Mouse (Mus musculus) bone marrow macrophage, adult 2 months (primary cell): ENCODE measurements around the gene Gm20388. TPM values are rescaled to one million over a fixed set of nuclear protein-coding genes. Genes with fewer than 3 reads are reported as not detected.

ENCODE experiments used
- H3K27ac ChIP-seq: 2 replicates; pipeline ENCODE4 v1.5.1; 2012; ENCODE audit warnings: low read depth, low read length; ENCODE audit not compliant: insufficient read depth
- H3K4me1 ChIP-seq: 2 replicates; pipeline ENCODE4 v1.6.1; 2012; ENCODE audit warnings: low read length; ENCODE audit not compliant: control insufficient read depth, insufficient read depth
- H3K4me3 ChIP-seq: 2 replicates; pipeline ENCODE4 v1.5.1; 2012; ENCODE audit warnings: mild to moderate bottlenecking, low read length, moderate library complexity; ENCODE audit not compliant: insufficient read depth
- CTCF ChIP-seq: IDR thresholded peaks from 2 replicates; pipeline ENCODE4 v1.5.1; 2012; ENCODE audit warnings: low read depth, mild to moderate bottlenecking, low read length, moderate library complexity
- POLR2A ChIP-seq: IDR thresholded peaks from 2 replicates; pipeline ENCODE4 v1.6.1; 2012; ENCODE audit warnings: mild to moderate bottlenecking, low read depth, low read length, borderline replicate concordance
- polyA plus RNA-seq: library from polyadenylated mRNA; stranded (reverse); fragments of >200 nt; gene quantifications from 2 replicates; pipeline ENCODE4 v1.2.4, GENCODE M21; 2012; ENCODE audit not compliant: missing spikeins, insufficient read depth, insufficient read length

The Gm20388 gene
- polyA plus RNA-seq, 1 experiment: 32.7 TPM

DNA sequence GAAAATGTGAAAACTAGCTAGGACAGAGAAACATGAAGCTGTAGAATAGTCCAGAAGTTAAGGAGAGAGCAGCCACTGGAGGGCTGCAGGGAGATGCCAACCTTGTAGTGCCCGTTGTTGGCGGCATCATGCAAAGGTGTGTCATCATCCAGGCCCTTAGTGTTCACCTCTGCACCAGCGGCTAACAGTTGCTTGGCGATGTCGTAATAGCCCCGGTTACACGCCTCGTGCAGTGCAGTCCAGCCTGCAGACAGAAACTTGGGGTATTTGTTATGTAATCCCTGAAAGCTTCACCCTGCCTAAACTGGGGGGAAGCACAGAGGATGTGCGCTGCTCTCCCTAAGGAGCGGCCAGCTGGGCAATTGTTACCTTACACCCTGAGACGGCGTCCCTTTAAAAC lies 2987.8 kb downstream of the Gm20388 start:
- Histone ChIP-seq H3K4me3 (no peak overlapping the region), H3K27ac (peak overlapping the region; percentile 22; the same call in 1 of the 2 replicates), H3K4me1 (peaks cover 10% of the 10 kb centered on the region; the same call in 1 of the 2 replicates)
- TF ChIP-seq CTCF: no peak
- no peak for TF ChIP-seq POLR2A

DNA sequence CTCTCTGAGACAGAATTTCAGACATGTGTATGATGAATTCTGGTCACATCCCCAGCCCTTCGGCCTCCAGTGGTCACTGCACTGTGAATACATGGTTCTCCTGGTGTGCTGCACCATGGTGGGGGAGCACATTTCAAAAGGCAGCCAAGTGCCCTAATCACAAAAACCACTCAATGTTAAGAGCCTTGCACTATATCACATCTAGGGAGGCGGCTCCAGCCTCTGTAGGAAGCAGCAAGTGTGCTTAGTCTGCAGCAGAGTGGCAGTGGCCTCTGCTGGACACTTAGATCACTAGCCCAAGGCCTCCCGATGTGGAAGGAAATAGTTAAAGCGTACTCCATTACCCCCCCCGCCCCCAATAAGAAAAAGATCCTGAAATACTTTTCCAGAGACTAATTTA lies 2988.4 kb downstream of the Gm20388 start:
- no peak overlapping the region for H3K4me3 ChIP-seq
- no peak for TF ChIP-seq POLR2A
- no peak for TF ChIP-seq CTCF
- H3K27ac ChIP-seq: no peak overlapping the region
- peaks cover 10% of the 10 kb centered on the region; the same call in 1 of the 2 replicates for H3K4me1 ChIP-seq

DNA sequence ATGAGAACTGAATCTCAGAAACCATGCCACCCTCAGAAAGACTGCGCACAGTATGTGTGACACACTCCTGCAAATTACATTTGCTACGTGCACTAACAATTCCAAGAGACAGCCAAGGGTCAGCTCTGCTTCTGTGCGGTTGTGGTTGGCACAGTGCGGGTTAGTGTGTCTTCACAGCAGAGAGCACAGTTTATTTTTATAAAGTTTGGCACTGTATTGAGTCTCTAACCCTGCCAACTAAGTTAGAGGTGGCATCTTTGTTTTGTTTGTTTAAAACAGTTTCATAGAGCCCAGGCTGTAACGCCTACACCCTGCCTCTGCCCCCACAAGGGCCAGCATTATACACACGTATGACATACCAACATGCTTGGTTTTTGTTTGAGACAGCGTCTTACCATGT lies 2990.8 kb downstream of the Gm20388 start:
- no peak overlapping the region for H3K27ac ChIP-seq
- TF ChIP-seq CTCF (no peak), POLR2A (no peak)
- no peak overlapping the region for H3K4me3 ChIP-seq
- peaks cover 27% of the 10 kb centered on the region for H3K4me1 ChIP-seq

DNA sequence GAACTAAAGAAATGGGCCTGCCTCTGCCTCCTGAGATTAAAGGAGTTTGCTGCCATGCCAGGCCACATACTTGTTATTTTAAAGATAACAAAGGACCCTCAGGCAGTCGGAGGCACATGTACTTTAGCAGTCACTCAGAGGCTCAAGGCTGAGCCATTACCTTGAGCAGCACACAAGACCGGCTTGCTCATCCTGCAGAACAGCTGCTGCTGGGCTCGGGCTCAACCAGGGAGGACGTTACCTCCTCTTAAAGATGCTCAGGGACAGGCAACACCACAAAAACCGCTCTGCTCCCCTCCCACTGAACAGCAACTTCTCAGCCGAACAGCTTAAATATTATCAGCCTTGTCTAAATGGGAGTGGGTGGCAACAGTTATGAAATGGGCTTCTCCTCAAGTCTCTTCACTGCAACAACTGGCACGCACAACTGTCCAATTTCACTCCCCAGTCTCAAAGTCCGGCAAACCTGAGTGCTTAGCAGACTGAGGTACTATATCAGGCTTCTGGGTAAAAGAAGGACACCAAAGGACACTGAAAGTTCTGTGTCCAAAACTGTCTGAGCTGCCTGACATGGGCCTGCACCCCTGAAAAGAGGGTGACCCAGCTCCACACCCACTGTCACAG lies 2991.4 kb downstream of the Gm20388 start:
- Histone ChIP-seq H3K27ac (no peak overlapping the region), H3K4me1 (peaks cover 30% of the 10 kb centered on the region)

DNA sequence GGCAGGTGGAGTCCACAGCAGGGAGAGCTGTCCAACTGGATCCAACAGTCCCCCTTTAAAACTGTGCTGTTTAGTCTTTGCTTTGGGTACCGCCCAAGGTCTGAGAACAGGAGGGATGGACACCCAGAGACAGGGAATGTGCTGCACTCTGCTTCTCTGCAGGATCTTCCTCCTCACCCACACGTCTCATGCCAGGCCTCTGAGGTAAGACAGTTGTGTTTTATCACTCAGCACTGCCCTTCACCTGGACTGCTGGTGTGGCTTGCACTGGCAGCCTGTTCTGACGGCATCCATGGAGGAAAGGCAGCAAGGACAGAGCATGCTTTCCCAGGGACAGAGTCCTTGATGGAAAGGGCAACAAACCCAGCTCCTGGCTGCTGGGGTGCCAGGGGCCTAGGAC lies 2991.9 kb downstream of the Gm20388 start:
- TF ChIP-seq CTCF: no peak
- no peak for TF ChIP-seq POLR2A
- Histone ChIP-seq H3K4me3 (no peak overlapping the region), H3K27ac (no peak overlapping the region), H3K4me1 (peaks cover 35% of the 10 kb centered on the region)

More for the DNA sequence above, 2991.4 kb downstream of the Gm20388 start:
- TF ChIP-seq CTCF: no peak
- H3K4me3 ChIP-seq: no peak overlapping the region

DNA sequence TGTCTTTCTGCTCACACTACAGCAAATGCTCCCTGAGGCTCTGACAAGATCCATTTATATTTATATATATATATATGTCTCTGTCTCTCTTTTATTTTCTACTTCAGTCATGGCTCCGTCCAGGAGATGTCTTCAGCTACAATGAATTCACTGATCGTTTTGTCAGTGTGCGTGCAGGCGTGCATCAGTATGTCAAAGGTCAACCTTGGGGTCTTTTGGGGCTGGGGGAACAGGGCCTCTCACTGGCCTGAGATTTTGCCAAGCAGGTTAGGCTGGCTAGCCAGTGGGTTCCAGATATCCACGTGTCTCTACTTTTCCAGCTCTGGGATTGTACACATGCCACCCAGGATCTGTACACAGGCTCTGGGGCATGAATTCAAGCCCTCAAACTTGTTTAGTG lies 2992.4 kb downstream of the Gm20388 start:
- H3K27ac ChIP-seq: no peak overlapping the region
- H3K4me1 ChIP-seq: peaks cover 39% of the 10 kb centered on the region
- H3K4me3 ChIP-seq: no peak overlapping the region
- TF ChIP-seq CTCF (no peak), POLR2A (no peak)

DNA sequence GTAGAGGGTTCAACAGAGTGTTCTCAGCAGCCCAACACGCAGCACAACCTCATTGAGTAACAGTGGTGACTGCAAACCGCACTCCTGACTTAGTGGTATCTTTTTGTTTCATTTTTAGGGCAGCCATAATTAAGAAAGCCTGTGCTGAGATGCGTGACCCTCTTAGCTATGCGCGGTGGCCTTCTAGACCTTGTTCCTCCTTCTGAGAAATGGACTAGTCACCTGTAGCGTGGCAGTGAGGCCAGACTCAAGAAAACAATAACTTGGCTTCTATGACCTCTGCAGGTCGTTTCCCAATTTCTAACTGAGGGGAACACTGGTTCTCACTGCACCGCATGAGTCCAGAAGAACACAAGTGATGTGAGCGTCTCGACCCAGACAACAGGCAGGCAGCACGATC lies 2993.9 kb downstream of the Gm20388 start:
- Histone ChIP-seq H3K4me3 (no peak overlapping the region), H3K27ac (no peak overlapping the region), H3K4me1 (peaks cover 32% of the 10 kb centered on the region)
- TF ChIP-seq POLR2A (no peak), CTCF (no peak)

DNA sequence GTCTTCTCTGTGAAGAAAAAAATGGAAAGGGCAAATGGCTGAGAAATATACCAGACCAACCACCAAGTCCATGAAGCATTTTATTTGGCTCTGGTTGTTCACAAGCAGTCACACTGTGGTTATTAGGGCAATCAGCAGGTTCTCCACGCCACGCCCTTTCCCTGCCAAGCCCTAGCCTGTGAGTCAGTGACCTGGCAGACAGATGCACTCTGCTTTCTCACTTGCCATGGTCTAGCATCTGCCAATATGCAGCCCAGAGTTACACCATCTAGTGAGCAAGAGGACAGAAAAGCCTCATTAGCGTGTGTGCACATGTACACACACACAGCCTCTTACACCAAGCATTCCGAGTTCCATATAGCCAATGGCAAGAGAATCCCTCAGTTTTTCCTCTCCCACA lies 2994.7 kb downstream of the Gm20388 start:
- Histone ChIP-seq H3K4me3 (no peak overlapping the region), H3K4me1 (peaks cover 32% of the 10 kb centered on the region), H3K27ac (no peak overlapping the region)
- no peak for TF ChIP-seq POLR2A
- no peak for TF ChIP-seq CTCF

DNA sequence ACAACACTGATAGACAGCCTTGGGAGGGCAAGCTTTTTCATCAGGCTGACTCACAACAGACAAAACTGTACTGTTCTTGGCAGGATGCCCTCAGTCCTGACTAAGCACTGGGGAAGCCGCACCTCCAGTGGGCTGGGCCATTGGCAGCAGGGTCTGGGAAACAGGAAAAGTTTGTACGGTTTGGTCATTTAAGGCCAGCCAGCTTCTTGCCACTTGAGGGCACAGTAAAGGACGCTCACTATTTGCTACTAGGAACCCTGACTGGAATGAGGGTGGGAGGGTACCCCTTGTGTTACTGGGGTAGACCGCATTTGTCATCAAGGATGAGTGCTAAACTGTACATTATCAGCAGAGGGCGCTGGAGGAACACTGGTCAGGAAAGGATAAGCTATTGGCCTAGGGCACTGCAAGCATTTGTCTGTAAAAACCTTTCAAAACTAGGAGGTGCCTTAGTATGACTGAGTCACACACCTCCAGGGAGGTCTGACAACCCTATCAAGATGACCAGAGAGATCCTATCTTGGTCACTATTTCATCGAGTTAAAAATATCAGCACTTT lies 2995.9 kb downstream of the Gm20388 start:
- H3K27ac ChIP-seq: peak overlapping the region; percentile 71
- H3K4me1 ChIP-seq: peaks cover 35% of the 10 kb centered on the region
- TF ChIP-seq POLR2A (no peak), CTCF (peak; percentile 89)
- peak overlapping the region; percentile 28 for H3K4me3 ChIP-seq

DNA sequence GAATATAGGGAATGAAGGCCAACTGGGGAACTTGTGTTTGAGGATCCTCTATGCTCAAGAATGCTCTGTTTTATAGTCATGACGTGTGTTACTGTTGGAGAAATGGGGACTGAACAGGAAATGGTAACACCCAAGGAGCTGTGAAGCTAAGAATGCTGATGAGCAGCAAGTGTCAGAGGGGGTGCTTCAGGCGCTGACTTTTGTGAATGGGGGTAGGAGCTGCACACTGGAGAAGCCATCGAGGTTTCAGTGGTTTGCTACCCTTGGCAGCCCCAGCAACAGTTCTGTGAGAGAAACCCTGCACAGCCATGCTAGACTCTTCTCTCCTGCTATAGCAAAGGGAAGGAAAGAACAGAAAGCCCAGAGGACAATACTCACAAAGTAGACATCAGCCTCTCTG lies 3001.5 kb downstream of the Gm20388 start:
- H3K4me3 ChIP-seq: no peak overlapping the region
- H3K4me1 ChIP-seq: peaks cover 55% of the 10 kb centered on the region
- TF ChIP-seq POLR2A: no peak
- TF ChIP-seq CTCF: no peak
- peak overlapping the region; percentile 45 for H3K27ac ChIP-seq

DNA sequence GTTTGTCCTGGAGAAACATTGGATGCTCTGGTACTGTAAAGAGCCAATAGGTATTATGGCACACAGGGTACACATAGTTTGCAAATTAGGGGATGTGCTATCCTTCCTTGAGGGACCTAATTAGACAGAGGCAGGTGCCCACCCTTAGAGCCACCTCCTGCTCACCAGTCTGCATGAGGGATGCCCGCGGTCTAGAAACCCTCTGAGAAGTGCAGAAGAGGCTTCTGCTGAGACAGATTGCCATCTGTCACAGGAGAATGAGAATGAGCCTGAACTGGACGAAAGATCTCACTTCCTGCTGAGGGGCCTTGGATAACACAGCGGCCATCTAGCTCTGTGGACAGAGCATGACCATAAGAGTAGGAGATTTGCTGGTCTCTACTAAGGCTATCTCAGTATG lies 3002.2 kb downstream of the Gm20388 start:
- peak overlapping the region; percentile 45; the same call in 1 of the 2 replicates for H3K27ac ChIP-seq
- H3K4me1 ChIP-seq: peaks cover 55% of the 10 kb centered on the region
- TF ChIP-seq POLR2A (no peak), CTCF (no peak)
- no peak overlapping the region for H3K4me3 ChIP-seq
